ENCODE assay signal across 10 mouse cellular contexts in genomic region chr2:33689880-33690462, GRCm38 (mm10). TPM values are rescaled to one million over a fixed set of nuclear protein-coding genes. Genes with fewer than 3 reads are reported as not detected.
A peak's percentile ranks its signal among the peaks of the same experiment; 100 is the strongest.
DNase-seq lines count a peak whose midpoint lies in the region; ATAC-seq lines count a peak whose summit lies in the region.
"Had no signal": no experiment of that assay in that cellular context is flagged by ENCODE, and none has a peak within 500 bp of the region (broad histone marks: within the 10 kb centered on the region; RNA-seq: fewer than 3 reads in every experiment).

No protein-coding gene starts in this region.

- no peak overlapping the region for H3K4me3 ChIP-seq in kidney, embryonic 14.5 days (ENCODE audit: low read length)
- no peak overlapping the region for H3K4me3 ChIP-seq in kidney, embryonic 16.5 days (ENCODE audit: low read length)
- H3K4me3 ChIP-seq in hindbrain, embryonic 13.5 days: no peak overlapping the region
- H3K4me3 ChIP-seq in midbrain, embryonic 13.5 days (replicated peaks): no peak overlapping the region
- H3K4me3 ChIP-seq: erythroblast, embryonic 14.5 days had no signal

- DNase-seq in ES-CJ7 (ENCODE audit: low read depth, low spot score): peak; percentile 69
- peak; percentile 31 to 40 for DNase-seq in adrenal gland, postnatal 4 days (ENCODE audit: low spot score in 2 of 2)
- peak; percentile 73 for DNase-seq in thymus, postnatal 14 days
- DNase-seq in left cerebral cortex, postnatal 25 days (ENCODE audit: low spot score in 2 of 2): no peak

- H3K9me3 ChIP-seq in kidney, embryonic 14.5 days (ENCODE audit: control insufficient read depth, low read length): no peaks in the 10 kb centered on the region
- 0 out of 2 replicates have a peak, but pooled peaks cover 3% of the 10 kb centered on the region for H3K9me3 ChIP-seq in kidney, embryonic 16.5 days (ENCODE audit: low read length)
- 0 out of 2 replicates have a peak, but pooled peaks cover 3% of the 10 kb centered on the region for H3K9me3 ChIP-seq in hindbrain, embryonic 13.5 days
- no peaks in the 10 kb centered on the region; the same call in 1 of the 2 replicates for H3K9me3 ChIP-seq in midbrain, embryonic 13.5 days

- intact Hi-C loops in left cerebral cortex, postnatal 25 days (cut with DNase I): no loop called here

- ATAC-seq in kidney, embryonic 14.5 days (ENCODE audit: low FRiP score, low TSS enrichment): peak; percentile 43; the same call in 1 of the 2 replicates
- ATAC-seq in kidney, embryonic 16.5 days (ENCODE audit: low FRiP score, low TSS enrichment): no peak
- 0 out of 2 replicates have a peak, but pooled peaks have one; percentile 28 for ATAC-seq in hindbrain, embryonic 13.5 days (ENCODE audit: low FRiP score)
- peak; percentile 55 for ATAC-seq in midbrain, embryonic 13.5 days

- H3K27ac ChIP-seq in kidney, embryonic 14.5 days (ENCODE audit: low read depth, low read length): no peak overlapping the region
- no peak overlapping the region for H3K27ac ChIP-seq in kidney, embryonic 16.5 days (ENCODE audit: low read length)
- peak overlapping the region; percentile 30 for H3K27ac ChIP-seq in hindbrain, embryonic 13.5 days
- H3K27ac ChIP-seq in midbrain, embryonic 13.5 days: peak overlapping the region; percentile 78

- H3K4me1 ChIP-seq in kidney, embryonic 14.5 days (ENCODE audit: control insufficient read depth, insufficient read depth, low read length): no peaks in the 10 kb centered on the region
- no peaks in the 10 kb centered on the region for H3K4me1 ChIP-seq in kidney, embryonic 16.5 days (ENCODE audit: insufficient read depth, low read length)
- H3K4me1 ChIP-seq in hindbrain, embryonic 13.5 days (replicated peaks): peaks cover 18% of the 10 kb centered on the region
- H3K4me1 ChIP-seq in midbrain, embryonic 13.5 days (replicated peaks): peaks cover 17% of the 10 kb centered on the region

- no peaks in the 10 kb centered on the region for H3K36me3 ChIP-seq in kidney, embryonic 14.5 days (ENCODE audit: control insufficient read depth, insufficient read depth, low read length)
- no peaks in the 10 kb centered on the region for H3K36me3 ChIP-seq in kidney, embryonic 16.5 days (ENCODE audit: insufficient read depth, low read length)
- no peaks in the 10 kb centered on the region for H3K36me3 ChIP-seq in hindbrain, embryonic 13.5 days
- no peaks in the 10 kb centered on the region for H3K36me3 ChIP-seq in midbrain, embryonic 13.5 days

- H3K4me2 ChIP-seq in kidney, embryonic 14.5 days (replicated peaks; ENCODE audit: low read depth, low read length): no peak overlapping the region
- H3K4me2 ChIP-seq in kidney, embryonic 16.5 days (replicated peaks; ENCODE audit: low read depth, low read length): no peak overlapping the region
- no peak overlapping the region for H3K4me2 ChIP-seq in hindbrain, embryonic 13.5 days
- no peak overlapping the region for H3K4me2 ChIP-seq in midbrain, embryonic 13.5 days (replicated peaks)

- 28% methylated on average over 9 of the region's 9 CpGs for WGBS in kidney, embryonic 14.5 days
- 24% methylated on average over 9 of the region's 9 CpGs for WGBS in kidney, embryonic 16.5 days
- WGBS in hindbrain, embryonic 13.5 days: 36% methylated on average over 9 of the region's 9 CpGs
- 36% methylated on average over 9 of the region's 9 CpGs for WGBS in midbrain, embryonic 13.5 days

- no peak overlapping the region for H3K9ac ChIP-seq in kidney, embryonic 14.5 days (ENCODE audit: low read depth, low read length)
- H3K9ac ChIP-seq in kidney, embryonic 16.5 days (replicated peaks; ENCODE audit: low read length): no peak overlapping the region
- peak overlapping the region; percentile 26; the same call in 1 of the 2 replicates for H3K9ac ChIP-seq in hindbrain, embryonic 13.5 days
- 0 out of 2 replicates have a peak overlapping the region, but pooled peaks have one; percentile 37 for H3K9ac ChIP-seq in midbrain, embryonic 13.5 days (replicated peaks)

- H3K27me3 ChIP-seq in kidney, embryonic 14.5 days (ENCODE audit: control insufficient read depth, insufficient read depth, low read length): 0 out of 2 replicates have a peak, but pooled peaks cover 4% of the 10 kb centered on the region
- no peaks in the 10 kb centered on the region for H3K27me3 ChIP-seq in kidney, embryonic 16.5 days (ENCODE audit: insufficient read depth, low read length)
- peaks cover 11% of the 10 kb centered on the region; the same call in 1 of the 2 replicates for H3K27me3 ChIP-seq in hindbrain, embryonic 13.5 days
- no peaks in the 10 kb centered on the region for H3K27me3 ChIP-seq in midbrain, embryonic 13.5 days

RNA-seq across cellular contexts. Expression of gene Lmx1b, which starts 49.7 kb away (rescaled TPM):
- 1.9 and 2.2 TPM in 2 replicates for polyA plus RNA-seq in kidney, embryonic 14.5 days (2014; fragmentation: Nextera tagmentation; extraction: Ambion mirVana)
- 0.94 and 1.3 TPM in 2 replicates for polyA plus RNA-seq in kidney, embryonic 16.5 days (2015; fragmentation: Nextera tagmentation; extraction: Ambion mirVana)
- total RNA-seq in adrenal gland, postnatal 4 days (2021): 1 to 10 TPM in 1 of 2 experiments, not detected in 1; 1.5 TPM
- 6.3 and 6.7 TPM in 2 replicates for polyA plus RNA-seq in hindbrain, embryonic 13.5 days (2015; fragmentation: Nextera tagmentation; extraction: Ambion mirVana)
- polyA plus RNA-seq in midbrain, embryonic 13.5 days (2015; fragmentation: Nextera tagmentation; extraction: Ambion mirVana): 2.5 and 2.7 TPM in 2 replicates
- under 1 TPM; 0.18 to 0.32 TPM for total RNA-seq in left cerebral cortex, postnatal 25 days (2021)
- polyA plus RNA-seq: erythroblast, embryonic 14.5 days; liver, embryonic 16.5 days had no signal

Comparison
In these comparisons a context has a peak if more than half of its experiments do, and no peak if none do; other contexts are left out.
1. H3K27ac ChIP-seq: peak in hindbrain, embryonic 13.5 days (single experiment) and midbrain, embryonic 13.5 days (single experiment); none in kidney, embryonic 14.5 days (single experiment) and kidney, embryonic 16.5 days (single experiment).
2. H3K9ac ChIP-seq: peak in hindbrain, embryonic 13.5 days (single experiment) and midbrain, embryonic 13.5 days (single experiment); none in kidney, embryonic 14.5 days (single experiment) and kidney, embryonic 16.5 days (single experiment).
3. DNase-seq: peak in ES-CJ7 (single experiment), adrenal gland, postnatal 4 days (2 of 2) and thymus, postnatal 14 days (single experiment); none in left cerebral cortex, postnatal 25 days (0 of 2).